Mouse (Mus musculus): Measurements from ENCODE around the gene Fads6. TPM values are rescaled to one million over a fixed set of nuclear protein-coding genes. Genes with fewer than 3 reads are reported as not detected.

Fads6 gene
- polyA plus RNA-seq, 1 experiment = 1.1 TPM

DNA sequence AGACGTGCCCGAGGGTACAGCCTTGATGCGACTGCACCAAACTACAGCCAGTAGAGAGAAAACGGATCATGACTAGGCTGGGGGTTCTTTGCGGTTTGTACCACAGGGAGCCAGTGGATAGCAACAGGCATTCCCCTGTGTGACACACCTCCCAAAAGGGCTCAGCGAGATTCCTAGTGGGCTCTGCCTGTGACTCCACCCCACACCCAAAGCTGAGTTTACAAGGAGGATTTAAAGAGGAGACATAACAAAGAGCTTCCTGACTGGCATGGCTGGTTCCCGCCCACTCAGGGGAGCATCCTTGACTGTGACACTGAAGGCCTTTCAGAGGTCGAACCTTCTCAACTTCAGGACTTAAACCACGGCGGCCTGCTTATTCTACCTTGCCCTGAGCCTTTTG, 6.0 kb downstream of the Fads6 start:
- H3K4me1 ChIP-seq (ENCODE audit: control insufficient read depth, insufficient read depth, insufficient read length) = no peaks in the 10 kb centered on the region
- no peak for DNase-seq (ENCODE audit: low read depth in 1 of 2, low spot score in 2 of 2)
- TF ChIP-seq CTCF (IDR thresholded peaks at IDR 0.05; ENCODE audit: extremely low read depth, insufficient read depth, insufficient read length, insufficient replicate concordance) (no peak), POLR2A (IDR thresholded peaks at IDR 0.05; ENCODE audit: low read depth, low read length) (no peak)
- no peaks in the 10 kb centered on the region for H3K36me3 ChIP-seq (ENCODE audit: control insufficient read depth, insufficient read depth, low read length)
- no peak overlapping the region for H3K27ac ChIP-seq (ENCODE audit: insufficient read depth, low read length)
- WGBS = 89% methylated on average over 10 of the region's 10 CpGs
- no peaks in the 10 kb centered on the region for H3K27me3 ChIP-seq (ENCODE audit: control insufficient read depth, insufficient read depth, low read length)
- no peak overlapping the region for H3K4me3 ChIP-seq (ENCODE audit: extremely low read depth, insufficient read depth, insufficient read length)

DNA sequence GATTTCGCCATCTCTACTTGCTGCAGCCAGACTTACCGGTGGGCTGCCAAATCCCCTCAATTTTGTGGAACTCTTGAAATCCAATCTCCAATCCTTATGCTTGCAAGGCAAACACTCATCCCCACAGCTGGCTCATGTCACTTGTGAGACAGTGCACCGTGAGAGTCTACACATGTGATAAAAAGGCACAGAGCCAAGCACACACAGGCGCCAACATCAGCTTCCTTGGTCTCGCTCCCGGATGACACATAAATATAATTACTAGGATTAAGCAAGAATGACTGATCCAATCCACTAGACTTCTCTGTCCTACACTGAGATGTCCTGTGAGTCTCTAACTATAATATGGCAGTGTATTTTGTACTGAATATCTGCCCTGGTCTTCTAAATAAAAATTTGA, 6.5 kb downstream of the Fads6 start:
- Histone ChIP-seq H3K4me1 (ENCODE audit: control insufficient read depth, insufficient read depth, insufficient read length) (no peaks in the 10 kb centered on the region), H3K27ac (ENCODE audit: insufficient read depth, low read length) (no peak overlapping the region), H3K27me3 (ENCODE audit: control insufficient read depth, insufficient read depth, low read length) (no peaks in the 10 kb centered on the region), H3K4me3 (ENCODE audit: extremely low read depth, insufficient read depth, insufficient read length) (no peak overlapping the region), H3K36me3 (ENCODE audit: control insufficient read depth, insufficient read depth, low read length) (no peaks in the 10 kb centered on the region)
- TF ChIP-seq CTCF (IDR thresholded peaks at IDR 0.05; ENCODE audit: extremely low read depth, insufficient read depth, insufficient read length, insufficient replicate concordance) = no peak
- TF ChIP-seq POLR2A (IDR thresholded peaks at IDR 0.05; ENCODE audit: low read depth, low read length) = no peak
- DNase-seq (ENCODE audit: low read depth in 1 of 2, low spot score in 2 of 2) = no peak
- 89% methylated on average over 6 of the region's 6 CpGs for WGBS

DNA sequence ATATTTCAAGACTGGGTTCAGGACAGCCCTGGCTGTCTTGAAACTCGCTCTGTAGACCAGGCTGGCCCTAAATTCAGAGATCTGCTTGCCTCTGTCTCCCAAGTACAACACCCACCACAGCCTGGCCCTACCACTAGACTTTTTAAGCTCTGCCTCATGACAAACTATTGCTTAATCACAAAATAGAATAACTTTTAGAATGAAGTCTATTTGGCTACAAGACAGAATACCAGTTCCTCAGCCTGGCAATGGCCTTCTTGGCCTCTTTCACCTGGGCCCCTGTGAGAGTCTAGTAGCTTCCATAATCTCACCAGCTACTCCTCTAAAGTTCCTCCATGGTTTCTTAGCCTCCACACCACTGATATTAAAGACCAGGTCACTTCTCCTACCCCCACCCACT, 7.1 kb downstream of the Fads6 start:
- no peak overlapping the region for H3K27ac ChIP-seq (ENCODE audit: insufficient read depth, low read length)
- DNase-seq (ENCODE audit: low read depth in 1 of 2, low spot score in 2 of 2) = no peak

DNA sequence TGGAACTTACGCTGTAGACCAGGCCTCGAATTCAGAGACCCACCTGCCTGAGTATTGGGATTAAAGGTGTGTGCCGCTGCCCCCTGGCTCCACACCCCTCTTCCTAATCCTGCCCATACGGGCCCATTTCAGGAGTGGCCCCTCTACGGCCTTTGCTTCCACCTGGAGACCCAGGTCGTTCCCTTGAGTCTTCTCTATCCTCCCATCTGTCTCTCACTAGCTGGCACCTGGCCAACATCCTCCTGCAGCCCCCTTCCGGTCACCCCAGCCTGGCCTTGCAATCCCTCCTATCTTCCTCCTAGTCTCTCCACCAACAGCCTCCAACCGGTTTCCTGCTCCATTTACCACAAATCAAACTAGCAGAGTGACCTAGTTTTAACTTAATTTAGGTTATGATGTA, 7.6 kb downstream of the Fads6 start:
- Histone ChIP-seq H3K4me1 (ENCODE audit: control insufficient read depth, insufficient read depth, insufficient read length) (no peaks in the 10 kb centered on the region), H3K27ac (ENCODE audit: insufficient read depth, low read length) (no peak overlapping the region), H3K4me3 (ENCODE audit: extremely low read depth, insufficient read depth, insufficient read length) (no peak overlapping the region), H3K36me3 (ENCODE audit: control insufficient read depth, insufficient read depth, low read length) (no peaks in the 10 kb centered on the region), H3K27me3 (ENCODE audit: control insufficient read depth, insufficient read depth, low read length) (no peaks in the 10 kb centered on the region)
- 80% methylated on average over 8 of the region's 8 CpGs for WGBS
- no peak for TF ChIP-seq CTCF (IDR thresholded peaks at IDR 0.05; ENCODE audit: extremely low read depth, insufficient read depth, insufficient read length, insufficient replicate concordance)
- TF ChIP-seq POLR2A (IDR thresholded peaks at IDR 0.05; ENCODE audit: low read depth, low read length) = no peak
- DNase-seq (ENCODE audit: low read depth in 1 of 2, low spot score in 2 of 2) = no peak

More for the DNA sequence above, 7.1 kb downstream of the Fads6 start:
- no peak for TF ChIP-seq CTCF (IDR thresholded peaks at IDR 0.05; ENCODE audit: extremely low read depth, insufficient read depth, insufficient read length, insufficient replicate concordance)
- Histone ChIP-seq H3K4me1 (ENCODE audit: control insufficient read depth, insufficient read depth, insufficient read length) (no peaks in the 10 kb centered on the region), H3K4me3 (ENCODE audit: extremely low read depth, insufficient read depth, insufficient read length) (no peak overlapping the region), H3K36me3 (ENCODE audit: control insufficient read depth, insufficient read depth, low read length) (no peaks in the 10 kb centered on the region), H3K27me3 (ENCODE audit: control insufficient read depth, insufficient read depth, low read length) (no peaks in the 10 kb centered on the region)
- 88% methylated on average over 1 of the region's 1 CpGs for WGBS

DNA sequence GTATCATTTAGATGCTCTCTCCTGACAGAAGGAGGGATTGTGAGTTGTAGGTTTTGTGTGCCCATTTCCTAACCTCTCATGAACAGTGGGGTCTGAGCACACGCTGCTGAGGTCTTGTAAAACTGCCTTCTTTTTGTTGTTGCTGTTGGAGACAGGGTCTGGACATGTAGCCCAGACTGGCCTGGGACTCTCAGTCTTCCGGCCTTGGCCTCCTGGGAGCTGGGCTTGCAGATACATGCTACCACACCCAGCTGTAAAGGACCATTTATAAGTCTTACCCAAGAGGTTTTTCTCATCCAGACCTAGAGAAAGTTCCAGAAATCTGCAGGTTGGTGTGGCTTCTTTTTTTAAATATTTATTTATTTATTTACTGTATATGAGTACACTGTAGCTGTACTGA, 9.2 kb downstream of the Fads6 start:
- TF ChIP-seq CTCF (IDR thresholded peaks at IDR 0.05; ENCODE audit: extremely low read depth, insufficient read depth, insufficient read length, insufficient replicate concordance) (no peak), POLR2A (IDR thresholded peaks at IDR 0.05; ENCODE audit: low read depth, low read length) (no peak)
- no peak for DNase-seq (ENCODE audit: low read depth in 1 of 2, low spot score in 2 of 2)

DNA sequence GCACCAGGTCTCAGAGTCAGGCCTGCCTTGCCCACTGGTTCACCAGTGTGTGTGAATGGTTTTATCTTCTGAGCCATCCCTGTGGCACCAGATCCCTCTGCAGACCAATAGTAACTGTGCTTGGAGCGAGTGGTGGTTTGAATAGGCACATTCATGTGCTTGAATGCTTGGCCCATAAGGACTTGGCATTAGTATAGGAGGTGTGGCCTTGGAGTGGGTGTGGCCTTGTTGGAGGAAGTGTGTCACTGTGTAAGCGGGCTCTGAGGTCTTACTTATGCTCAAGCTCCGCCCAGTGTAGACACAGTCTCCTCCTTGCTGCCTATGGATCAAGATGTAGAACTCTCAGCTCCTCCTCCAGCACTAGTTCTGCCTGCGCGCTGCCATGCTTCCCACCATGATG, 10.1 kb downstream of the Fads6 start:
- Histone ChIP-seq H3K4me3 (ENCODE audit: extremely low read depth, insufficient read depth, insufficient read length) (no peak overlapping the region), H3K27me3 (ENCODE audit: control insufficient read depth, insufficient read depth, low read length) (no peaks in the 10 kb centered on the region), H3K27ac (ENCODE audit: insufficient read depth, low read length) (no peak overlapping the region), H3K36me3 (ENCODE audit: control insufficient read depth, insufficient read depth, low read length) (no peaks in the 10 kb centered on the region), H3K4me1 (ENCODE audit: control insufficient read depth, insufficient read depth, insufficient read length) (no peaks in the 10 kb centered on the region)
- DNase-seq (ENCODE audit: low read depth in 1 of 2, low spot score in 2 of 2) = no peak
- WGBS = 86% methylated on average over 5 of the region's 5 CpGs
- TF ChIP-seq CTCF (IDR thresholded peaks at IDR 0.05; ENCODE audit: extremely low read depth, insufficient read depth, insufficient read length, insufficient replicate concordance) (no peak), POLR2A (IDR thresholded peaks at IDR 0.05; ENCODE audit: low read depth, low read length) (no peak)

More for the DNA sequence above, 9.2 kb downstream of the Fads6 start:
- Histone ChIP-seq H3K4me1 (ENCODE audit: control insufficient read depth, insufficient read depth, insufficient read length) (no peaks in the 10 kb centered on the region), H3K27me3 (ENCODE audit: control insufficient read depth, insufficient read depth, low read length) (no peaks in the 10 kb centered on the region), H3K4me3 (ENCODE audit: extremely low read depth, insufficient read depth, insufficient read length) (no peak overlapping the region), H3K27ac (ENCODE audit: insufficient read depth, low read length) (no peak overlapping the region), H3K36me3 (ENCODE audit: control insufficient read depth, insufficient read depth, low read length) (no peaks in the 10 kb centered on the region)
- 81% methylated on average over 2 of the region's 2 CpGs for WGBS

DNA sequence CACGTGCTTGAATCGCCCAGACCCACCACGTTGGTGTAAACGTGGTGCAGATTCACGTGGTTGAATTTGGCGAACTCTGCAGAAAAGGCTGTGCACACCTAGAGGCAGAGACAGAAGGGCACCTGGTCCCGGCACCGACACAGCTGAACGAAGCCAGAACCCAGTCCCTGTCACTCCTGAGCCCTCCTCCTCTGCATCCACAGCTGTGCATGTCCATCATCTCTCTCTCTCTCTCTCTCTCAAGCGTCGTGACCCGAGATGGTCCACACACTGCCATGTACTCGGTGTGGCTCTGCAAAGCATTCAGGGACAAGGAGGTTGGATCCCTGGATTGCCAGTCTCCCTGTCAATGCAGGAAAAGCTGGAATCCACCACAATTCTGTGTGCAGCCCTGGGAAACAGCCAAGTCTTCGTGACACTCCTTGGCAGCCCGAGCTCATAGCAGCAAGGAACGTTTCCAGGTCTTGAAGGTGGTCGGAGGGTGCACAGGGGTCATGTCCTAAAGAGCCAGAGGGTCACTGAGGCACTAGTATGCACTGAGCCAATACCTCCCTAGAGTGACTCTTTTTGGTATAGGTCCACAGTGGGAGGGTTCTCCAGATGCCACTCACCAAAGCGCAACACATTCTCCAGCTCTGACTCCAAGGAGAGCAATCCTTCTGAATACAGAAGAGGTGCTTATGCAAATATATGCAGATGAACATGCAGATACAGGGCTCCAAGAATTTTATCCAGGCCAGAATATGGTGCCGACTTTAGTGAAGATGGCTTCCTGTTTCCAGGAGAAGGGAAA, 11.1 kb downstream of the Fads6 start:
- DNase-seq (ENCODE audit: low read depth in 1 of 2, low spot score in 2 of 2) = no peak
- Histone ChIP-seq H3K27me3 (ENCODE audit: control insufficient read depth, insufficient read depth, low read length) (no peaks in the 10 kb centered on the region), H3K4me3 (ENCODE audit: extremely low read depth, insufficient read depth, insufficient read length) (no peak overlapping the region), H3K27ac (ENCODE audit: insufficient read depth, low read length) (no peak overlapping the region), H3K4me1 (ENCODE audit: control insufficient read depth, insufficient read depth, insufficient read length) (no peaks in the 10 kb centered on the region), H3K36me3 (ENCODE audit: control insufficient read depth, insufficient read depth, low read length) (no peaks in the 10 kb centered on the region)
- 77% methylated on average over 19 of the region's 19 CpGs for WGBS
- TF ChIP-seq POLR2A (IDR thresholded peaks at IDR 0.05; ENCODE audit: low read depth, low read length) = no peak
- TF ChIP-seq CTCF (IDR thresholded peaks at IDR 0.05; ENCODE audit: extremely low read depth, insufficient read depth, insufficient read length, insufficient replicate concordance) = no peak

Data from spleen, adult 2 months (tissue).